Mouse (Mus musculus) right cerebral cortex, postnatal 14 days (tissue): ENCODE measurements around the gene Ptprn2.
A peak's percentile ranks its signal among the peaks of the same experiment; 100 is the strongest.

Source experiments
- DNase-seq: peaks from one replicate; pipeline ENCODE4 v3.0.0; 2022

The Ptprn2 gene

GRCm38 (mm10) chr12:116653684-116654083 lies 168.2 kb downstream of the Ptprn2 start:
- DNase-seq = no peak

- peak; percentile 11 for DNase-seq
These were observed 174.6 kb downstream of the Ptprn2 start for GRCm38 (mm10) chr12:116660076-116660475.

- no peak for DNase-seq
These were observed 175.5 kb downstream of the Ptprn2 start for GRCm38 (mm10) chr12:116661018-116661417.

- DNase-seq = peak; percentile 16
These were observed 192.2 kb downstream of the Ptprn2 start for GRCm38 (mm10) chr12:116677701-116678100.

GRCm38 (mm10) chr12:116689832-116690231 lies 204.3 kb downstream of the Ptprn2 start:
- no peak for DNase-seq

- no peak for DNase-seq
These were observed 224.0 kb downstream of the Ptprn2 start for GRCm38 (mm10) chr12:116709535-116709934.

- no peak for DNase-seq
These were observed 225.2 kb downstream of the Ptprn2 start for GRCm38 (mm10) chr12:116710716-116711115.

- no peak for DNase-seq
These were observed 225.6 kb downstream of the Ptprn2 start for GRCm38 (mm10) chr12:116711133-116711532.

GRCm38 (mm10) chr12:116713096-116713495 lies 227.6 kb downstream of the Ptprn2 start:
- no peak for DNase-seq

- DNase-seq = no peak
These were observed 235.5 kb downstream of the Ptprn2 start for GRCm38 (mm10) chr12:116721062-116721461.

- no peak for DNase-seq
These were observed 254.6 kb downstream of the Ptprn2 start for GRCm38 (mm10) chr12:116740141-116740540.

GRCm38 (mm10) chr12:116741300-116741699 lies 255.8 kb downstream of the Ptprn2 start:
- DNase-seq = no peak

GRCm38 (mm10) chr12:116746401-116746800 lies 260.9 kb downstream of the Ptprn2 start:
- DNase-seq = no peak

GRCm38 (mm10) chr12:116752784-116753183 lies 267.3 kb downstream of the Ptprn2 start:
- DNase-seq = no peak

GRCm38 (mm10) chr12:116763961-116764360 lies 278.4 kb downstream of the Ptprn2 start:
- DNase-seq = no peak

- DNase-seq = no peak
These were observed 285.4 kb downstream of the Ptprn2 start for GRCm38 (mm10) chr12:116770911-116771310.

- no peak for DNase-seq
These were observed 286.0 kb downstream of the Ptprn2 start for GRCm38 (mm10) chr12:116771493-116771892.

- no peak for DNase-seq
These were observed 286.6 kb downstream of the Ptprn2 start for GRCm38 (mm10) chr12:116772081-116772566.

GRCm38 (mm10) chr12:116773344-116773743 lies 287.8 kb downstream of the Ptprn2 start:
- DNase-seq = no peak

GRCm38 (mm10) chr12:116776447-116776846 lies 290.9 kb downstream of the Ptprn2 start:
- DNase-seq = no peak

- no peak for DNase-seq
These were observed 292.9 kb downstream of the Ptprn2 start for GRCm38 (mm10) chr12:116778095-116779090.

- no peak for DNase-seq
These were observed 294.9 kb downstream of the Ptprn2 start for GRCm38 (mm10) chr12:116780419-116780818.

- DNase-seq = no peak
These were observed 300.2 kb downstream of the Ptprn2 start for GRCm38 (mm10) chr12:116785731-116786130.

- DNase-seq = no peak
These were observed 302.8 kb downstream of the Ptprn2 start for GRCm38 (mm10) chr12:116788346-116788745.
